Mouse (Mus musculus) neutrophil, adult 5-6 weeks (primary cell): ENCODE results near the gene Mlst8. TPM values are rescaled to one million over a fixed set of nuclear protein-coding genes. Genes with fewer than 3 reads are reported as not detected.
"Not testable (repeated sequence)": the region's sequence is repeated elsewhere in the genome, so short reads cannot be mapped to it uniquely, and the experiment has no call there.

Source experiments
- ATAC-seq: fragments of 151-379, 151-347 bp; 2 replicates; pipeline ENCODE4 v1.8.0; 2017; ENCODE audit warnings: mild to moderate bottlenecking, moderate TSS enrichment; ENCODE audit not compliant: insufficient number of reproducible peaks, poor library complexity, low FRiP score, severe bottlenecking; ENCODE audit errors: extremely low read depth
- total RNA-seq: library from RNA; stranded (forward); fragments of 200-1000 nt; gene quantifications from 2 replicates; pipeline ENCODE4 v1.2.3, GENCODE M21; 2017

Gene Mlst8
- total RNA-seq, 1 experiment from 2014 or later, result 12.2 TPM

DNA sequence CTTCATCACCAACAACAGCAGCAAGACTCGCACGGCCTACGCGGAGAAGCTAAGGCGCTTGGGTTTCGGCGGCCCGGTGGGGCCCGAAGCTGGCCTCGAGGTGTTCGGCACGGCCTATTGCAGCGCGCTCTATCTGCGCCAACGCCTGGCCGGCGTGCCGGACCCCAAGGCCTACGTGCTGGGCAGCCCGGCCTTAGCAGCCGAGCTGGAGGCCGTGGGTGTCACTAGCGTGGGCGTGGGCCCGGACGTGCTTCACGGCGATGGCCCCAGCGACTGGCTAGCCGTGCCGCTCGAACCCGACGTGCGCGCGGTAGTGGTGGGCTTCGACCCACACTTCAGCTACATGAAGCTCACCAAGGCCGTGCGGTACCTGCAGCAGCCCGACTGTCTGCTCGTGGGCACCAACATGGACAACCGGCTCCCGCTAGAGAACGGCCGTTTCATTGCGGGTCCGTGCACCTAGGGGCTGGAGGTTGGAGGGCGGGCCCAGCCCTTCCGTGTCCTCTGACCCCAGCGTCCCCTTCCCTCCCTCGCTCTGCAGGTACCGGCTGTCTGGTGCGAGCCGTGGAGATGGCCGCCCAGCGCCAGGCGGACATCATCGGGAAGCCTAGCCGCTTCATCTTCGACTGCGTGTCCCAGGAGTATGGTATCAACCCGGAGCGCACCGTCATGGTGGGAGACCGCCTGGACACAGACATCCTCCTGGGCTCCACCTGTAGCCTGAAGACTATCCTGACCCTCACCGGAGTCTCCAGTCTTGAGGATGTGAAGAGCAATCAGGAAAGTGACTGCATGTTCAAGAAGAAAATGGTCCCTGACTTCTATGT lies 8.0 kb downstream of the Mlst8 start:
- no peak for ATAC-seq

GRCm38 (mm10) chr17:24469910-24470602 lies 8.8 kb downstream of the Mlst8 start, which contains the start of the genes E4f1 and Pgp:
TSS of gene E4f1 (minus strand) at chr17:24470313.
TSS of gene Pgp (plus strand) at chr17:24470392.
- ATAC-seq, result peak; percentile 92

GRCm38 (mm10) chr17:24469336-24469909 lies 9.5 kb downstream of the Mlst8 start:
- ATAC-seq, result no peak

GRCm38 (mm10) chr17:24468636-24469246 lies 10.1 kb downstream of the Mlst8 start:
- no peak for ATAC-seq

GRCm38 (mm10) chr17:24463374-24464133 lies 15.3 kb downstream of the Mlst8 start:
- 0 out of 2 replicates have a peak, but pooled peaks have one; percentile 33 for ATAC-seq

DNA sequence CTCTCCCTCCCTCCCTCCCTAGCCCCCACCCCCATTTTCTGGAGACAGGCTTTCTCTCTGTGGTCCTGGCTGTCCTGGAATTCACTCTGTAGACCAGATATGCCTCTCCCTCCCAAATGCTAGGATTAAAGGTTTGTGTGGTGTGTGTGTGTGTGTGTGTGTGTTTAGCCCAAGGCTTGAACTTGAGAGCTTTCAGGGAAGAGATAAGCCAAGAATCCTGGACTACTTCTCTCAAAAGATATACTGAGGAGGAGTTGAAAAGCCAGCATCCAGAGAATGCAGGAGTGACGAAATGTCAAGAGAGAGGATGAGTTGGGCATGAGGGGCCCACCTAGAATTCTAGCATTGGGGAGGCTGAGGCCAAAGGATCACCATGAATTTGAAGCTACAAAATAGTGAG lies 15.9 kb downstream of the Mlst8 start:
- ATAC-seq, result no peak

DNA sequence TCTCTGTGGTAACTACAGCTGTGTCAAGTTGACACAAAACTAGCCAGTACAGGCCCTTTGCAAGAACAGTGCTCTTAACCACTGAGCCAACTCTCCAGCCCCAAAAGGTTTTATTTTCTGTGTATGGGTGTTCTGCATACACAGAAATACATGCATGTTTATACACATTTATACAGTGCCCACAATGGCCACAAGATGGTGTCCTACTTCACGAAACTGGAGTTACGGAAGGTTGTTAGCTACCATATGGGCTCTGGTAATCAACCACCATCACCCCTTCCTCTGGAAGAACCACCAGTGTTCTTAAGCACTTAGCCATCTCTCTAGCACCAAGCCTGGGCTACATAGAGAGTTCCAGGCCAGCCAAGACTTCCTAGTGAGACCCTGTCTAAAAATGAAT lies 17.3 kb downstream of the Mlst8 start:
- peak; percentile 70 for ATAC-seq

DNA sequence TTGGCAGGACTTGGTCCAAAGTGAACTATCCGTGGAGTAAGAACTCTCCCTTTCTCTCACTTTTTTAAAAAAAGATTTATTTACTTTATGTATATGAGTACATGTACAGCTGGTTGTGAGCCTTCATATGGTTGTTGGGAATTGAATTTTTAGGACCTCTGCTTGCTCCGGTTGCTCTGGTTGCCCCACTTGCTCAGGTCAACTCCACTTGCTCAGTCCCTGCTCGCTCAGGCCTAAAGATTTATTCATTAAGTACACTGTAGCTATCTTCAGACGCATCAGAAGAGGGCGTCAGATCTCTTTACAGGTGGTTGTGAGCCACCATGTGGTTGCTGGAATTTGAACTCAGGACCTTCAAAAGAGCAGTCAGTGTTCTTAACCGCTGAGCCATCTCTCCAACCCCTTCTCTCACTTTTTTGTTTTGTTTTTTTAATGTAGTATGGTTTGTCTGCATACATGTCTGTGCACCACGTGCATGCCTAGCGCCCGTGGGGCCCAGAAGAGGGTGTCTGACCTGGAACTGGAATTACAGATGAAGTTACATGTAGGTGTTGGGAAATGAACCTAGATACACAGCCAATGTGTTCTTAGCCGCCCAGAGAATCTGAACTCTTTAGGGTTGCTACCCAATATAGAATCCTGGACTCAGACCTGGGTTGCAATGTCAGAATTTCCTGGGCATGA lies 23.2 kb downstream of the Mlst8 start:
- ATAC-seq, result not testable (repeated sequence)

GRCm38 (mm10) chr17:24454756-24455522 lies 23.9 kb downstream of the Mlst8 start:
- ATAC-seq, result peak; percentile 97

DNA sequence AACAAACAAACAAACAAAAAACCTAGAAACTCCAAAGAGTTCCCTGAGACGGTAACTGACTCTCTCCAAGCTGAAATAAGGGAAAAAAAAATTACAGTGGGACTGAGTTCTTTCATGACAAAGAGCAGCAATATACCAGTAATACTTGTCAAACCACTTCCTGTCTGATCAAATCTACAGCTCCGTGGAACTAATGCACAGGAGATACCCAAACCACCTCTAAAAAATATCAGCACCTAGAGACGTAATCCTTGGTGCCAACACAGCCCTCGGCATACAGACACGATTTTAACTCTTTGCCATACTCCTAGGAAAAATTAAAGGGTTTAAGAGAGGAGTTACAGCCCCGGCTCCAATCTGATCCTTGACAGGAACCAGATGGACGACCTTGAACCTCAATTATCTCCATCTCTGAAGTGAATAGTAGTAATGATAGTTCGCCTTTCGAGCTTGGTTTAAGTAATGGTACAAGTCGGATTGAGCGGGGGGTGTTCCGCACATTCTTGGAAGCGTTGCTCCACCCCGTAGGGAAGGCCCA lies 24.6 kb downstream of the Mlst8 start:
- ATAC-seq, result no peak

DNA sequence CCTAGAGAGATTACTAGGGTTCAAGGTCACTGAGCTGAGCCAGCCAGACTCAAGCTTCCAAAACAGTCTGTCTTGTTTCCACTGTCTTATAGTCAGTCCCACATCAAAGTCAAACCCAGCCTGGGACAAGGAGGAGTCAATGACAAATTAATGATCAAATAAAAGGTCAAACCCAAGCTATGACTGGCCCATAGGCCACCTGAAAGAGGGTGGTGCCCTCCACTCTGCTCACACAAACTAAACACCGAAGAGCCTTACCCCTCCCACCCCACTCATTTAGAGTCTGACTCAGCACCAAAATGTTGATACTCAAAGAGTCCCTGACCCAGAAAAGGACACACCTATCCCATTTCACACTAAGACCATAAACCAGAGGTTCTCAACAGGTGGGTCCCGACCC lies 25.5 kb downstream of the Mlst8 start:
- no peak for ATAC-seq

GRCm38 (mm10) chr17:24451220-24451619 lies 27.7 kb downstream of the Mlst8 start:
- ATAC-seq, result no peak

GRCm38 (mm10) chr17:24449507-24449906 lies 29.4 kb downstream of the Mlst8 start:
- ATAC-seq, result no peak

DNA sequence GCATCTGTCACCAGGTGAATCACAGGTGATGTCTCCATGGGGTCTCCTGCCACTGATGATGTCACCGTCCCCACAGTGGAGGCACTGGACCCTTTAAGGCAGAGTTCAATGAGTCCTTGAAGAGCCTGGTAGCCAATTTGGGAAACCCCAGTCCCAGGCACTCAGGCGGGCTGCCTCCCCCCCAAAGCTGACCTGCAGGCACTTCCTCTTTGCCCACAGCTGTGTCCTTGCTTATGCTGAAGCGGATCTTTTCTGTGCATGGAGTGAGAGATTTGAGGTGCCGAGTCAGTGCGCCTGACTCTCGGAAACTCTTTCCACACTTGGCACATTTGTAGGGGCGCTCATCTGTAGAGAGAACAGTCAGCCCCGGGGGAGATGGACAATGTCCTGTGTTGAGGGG lies 32.3 kb downstream of the Mlst8 start:
- ATAC-seq, result no peak

DNA sequence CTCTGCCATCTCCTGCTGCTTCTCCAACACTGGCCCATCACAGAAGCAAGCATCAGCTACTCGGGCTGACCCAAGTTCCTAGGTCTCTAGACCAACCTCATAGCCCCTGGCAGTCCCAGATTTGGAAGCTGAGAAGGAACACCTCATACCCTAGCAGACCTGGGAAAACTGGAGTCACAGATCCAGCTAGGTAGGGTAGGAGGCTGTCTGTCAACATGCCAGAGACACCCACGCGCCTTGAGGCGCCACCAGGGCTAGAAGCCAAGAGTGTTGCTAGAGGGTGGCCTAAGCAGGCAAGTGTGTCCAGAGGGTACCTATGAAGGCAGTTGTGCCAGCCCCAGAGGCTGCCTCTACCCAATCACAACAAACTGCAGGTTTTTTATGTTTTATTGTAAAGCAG lies 35.5 kb downstream of the Mlst8 start:
- no peak for ATAC-seq

DNA sequence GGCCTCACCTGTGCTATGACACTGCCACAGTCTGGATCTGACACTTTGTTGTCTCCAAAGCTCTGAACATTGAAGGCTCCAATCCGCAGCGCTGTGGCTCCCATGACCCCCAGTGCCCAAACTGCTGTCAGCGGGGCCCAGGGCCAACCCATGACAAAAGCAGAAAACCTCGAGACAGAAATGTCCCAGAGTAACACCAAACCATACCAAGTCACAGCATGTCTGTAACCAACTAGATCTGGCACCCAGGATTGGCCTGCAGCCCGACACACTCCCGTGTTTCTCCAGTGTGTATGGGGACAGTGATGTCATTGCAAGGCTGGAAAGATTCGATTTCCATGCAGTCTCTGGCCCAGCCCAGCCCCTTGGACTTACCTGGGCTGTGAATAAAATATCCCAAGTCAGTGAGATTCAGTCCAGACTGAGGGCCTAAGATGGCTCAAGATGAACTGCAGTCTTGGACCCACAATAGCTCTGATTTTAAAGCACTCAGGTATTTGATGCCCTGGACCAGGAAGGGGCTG lies 36.2 kb downstream of the Mlst8 start, which contains the start of gene Dnase1l2:
TSS of gene Dnase1l2 (minus strand) at position 474 of the 524 bp plus-strand sequence.
- ATAC-seq, result no peak

GRCm38 (mm10) chr17:24442107-24442506 lies 36.8 kb downstream of the Mlst8 start:
- ATAC-seq, result no peak
